Mouse (Mus musculus): ENCODE data around the gene Gabra5. TPM values are rescaled to one million over a fixed set of nuclear protein-coding genes. Genes with fewer than 3 reads are reported as not detected.

Gene Gabra5
- polyA plus RNA-seq, 1 experiment from 2014 or later: 25.2 TPM

GRCm38 (mm10) chr7:57486907-57487306 lies 23.0 kb downstream of the Gabra5 start:
- 82% methylated on average over 6 of the region's 6 CpGs for WGBS
- Histone ChIP-seq H3K27ac (replicated peaks; ENCODE audit: low read depth, low read length) (no peak overlapping the region), H3K4me3 (replicated peaks; ENCODE audit: low read depth, low read length) (no peak overlapping the region), H3K9ac (replicated peaks; ENCODE audit: low read length) (no peak overlapping the region), H3K4me2 (ENCODE audit: low read length) (no peak overlapping the region), H3K9me3 (ENCODE audit: control insufficient read depth, low read length) (no peaks in the 10 kb centered on the region), H3K36me3 (ENCODE audit: control insufficient read depth, insufficient read depth, low read length) (no peaks in the 10 kb centered on the region), H3K4me1 (ENCODE audit: control insufficient read depth, insufficient read depth, low read length) (no peaks in the 10 kb centered on the region), H3K27me3 (ENCODE audit: control insufficient read depth, insufficient read depth, low read length) (no peaks in the 10 kb centered on the region)
- ATAC-seq (ENCODE audit: low FRiP score, low TSS enrichment) (no peak), DNase-seq (no peak)

- no peak overlapping the region for H3K4me3 ChIP-seq (replicated peaks; ENCODE audit: low read depth, low read length)
- H3K27ac ChIP-seq (replicated peaks; ENCODE audit: low read depth, low read length): no peak overlapping the region
- DNase-seq: peak; percentile 77
- no peak overlapping the region for H3K9ac ChIP-seq (replicated peaks; ENCODE audit: low read length)
- H3K27me3 ChIP-seq (ENCODE audit: control insufficient read depth, insufficient read depth, low read length): no peaks in the 10 kb centered on the region
- no peaks in the 10 kb centered on the region for H3K36me3 ChIP-seq (ENCODE audit: control insufficient read depth, insufficient read depth, low read length)
- no peak for ATAC-seq (ENCODE audit: low FRiP score, low TSS enrichment)
- no peaks in the 10 kb centered on the region for H3K4me1 ChIP-seq (ENCODE audit: control insufficient read depth, insufficient read depth, low read length)
- no peak overlapping the region for H3K4me2 ChIP-seq (ENCODE audit: low read length)
- no peaks in the 10 kb centered on the region for H3K9me3 ChIP-seq (ENCODE audit: control insufficient read depth, low read length)
Measured at GRCm38 (mm10) chr7:57482896-57483295, 27.0 kb downstream of the Gabra5 start.

GRCm38 (mm10) chr7:57473811-57474525 lies 35.9 kb downstream of the Gabra5 start:
- Histone ChIP-seq H3K27ac (replicated peaks; ENCODE audit: low read depth, low read length) (no peak overlapping the region), H3K27me3 (ENCODE audit: control insufficient read depth, insufficient read depth, low read length) (no peaks in the 10 kb centered on the region), H3K9ac (replicated peaks; ENCODE audit: low read length) (no peak overlapping the region), H3K4me2 (ENCODE audit: low read length) (no peak overlapping the region), H3K4me3 (replicated peaks; ENCODE audit: low read depth, low read length) (no peak overlapping the region), H3K9me3 (ENCODE audit: control insufficient read depth, low read length) (no peaks in the 10 kb centered on the region), H3K36me3 (ENCODE audit: control insufficient read depth, insufficient read depth, low read length) (no peaks in the 10 kb centered on the region), H3K4me1 (ENCODE audit: control insufficient read depth, insufficient read depth, low read length) (no peaks in the 10 kb centered on the region)
- 83% methylated on average over 4 of the region's 4 CpGs for WGBS
- ATAC-seq (ENCODE audit: low FRiP score, low TSS enrichment): peak; percentile 66; the same call in 1 of the 2 replicates
- DNase-seq: peak; percentile 90

GRCm38 (mm10) chr7:57471316-57471715 lies 38.5 kb downstream of the Gabra5 start:
- DNase-seq (no peak), ATAC-seq (ENCODE audit: low FRiP score, low TSS enrichment) (no peak)
- Histone ChIP-seq H3K9me3 (ENCODE audit: control insufficient read depth, low read length) (no peaks in the 10 kb centered on the region), H3K4me1 (ENCODE audit: control insufficient read depth, insufficient read depth, low read length) (no peaks in the 10 kb centered on the region), H3K9ac (replicated peaks; ENCODE audit: low read length) (no peak overlapping the region), H3K27me3 (ENCODE audit: control insufficient read depth, insufficient read depth, low read length) (no peaks in the 10 kb centered on the region), H3K4me2 (ENCODE audit: low read length) (no peak overlapping the region), H3K27ac (replicated peaks; ENCODE audit: low read depth, low read length) (no peak overlapping the region), H3K4me3 (replicated peaks; ENCODE audit: low read depth, low read length) (no peak overlapping the region), H3K36me3 (ENCODE audit: control insufficient read depth, insufficient read depth, low read length) (no peaks in the 10 kb centered on the region)
- 93% methylated on average over 1 of the region's 1 CpGs for WGBS

- no peak for ATAC-seq (ENCODE audit: low FRiP score, low TSS enrichment)
- 67% methylated on average over 5 of the region's 5 CpGs for WGBS
- peak; percentile 25 for DNase-seq
Measured at GRCm38 (mm10) chr7:57460354-57460753, 49.5 kb downstream of the Gabra5 start.

GRCm38 (mm10) chr7:57448239-57448638 lies 61.6 kb downstream of the Gabra5 start:
- Histone ChIP-seq H3K36me3 (ENCODE audit: control insufficient read depth, insufficient read depth, low read length) (no peaks in the 10 kb centered on the region), H3K9me3 (ENCODE audit: control insufficient read depth, low read length) (no peaks in the 10 kb centered on the region), H3K27me3 (ENCODE audit: control insufficient read depth, insufficient read depth, low read length) (no peaks in the 10 kb centered on the region), H3K9ac (replicated peaks; ENCODE audit: low read length) (no peak overlapping the region), H3K4me1 (ENCODE audit: control insufficient read depth, insufficient read depth, low read length) (no peaks in the 10 kb centered on the region), H3K4me3 (replicated peaks; ENCODE audit: low read depth, low read length) (no peak overlapping the region), H3K27ac (replicated peaks; ENCODE audit: low read depth, low read length) (no peak overlapping the region), H3K4me2 (ENCODE audit: low read length) (no peak overlapping the region)
- DNase-seq (no peak), ATAC-seq (ENCODE audit: low FRiP score, low TSS enrichment) (no peak)
- WGBS: 77% methylated on average over 1 of the region's 1 CpGs

More at GRCm38 (mm10) chr7:57460354-57460753, 49.5 kb downstream of the Gabra5 start:
- Histone ChIP-seq H3K27me3 (ENCODE audit: control insufficient read depth, insufficient read depth, low read length) (no peaks in the 10 kb centered on the region), H3K9me3 (ENCODE audit: control insufficient read depth, low read length) (no peaks in the 10 kb centered on the region), H3K4me2 (ENCODE audit: low read length) (no peak overlapping the region), H3K9ac (replicated peaks; ENCODE audit: low read length) (no peak overlapping the region), H3K4me3 (replicated peaks; ENCODE audit: low read depth, low read length) (no peak overlapping the region), H3K36me3 (ENCODE audit: control insufficient read depth, insufficient read depth, low read length) (no peaks in the 10 kb centered on the region), H3K27ac (replicated peaks; ENCODE audit: low read depth, low read length) (no peak overlapping the region), H3K4me1 (ENCODE audit: control insufficient read depth, insufficient read depth, low read length) (no peaks in the 10 kb centered on the region)

- H3K4me2 ChIP-seq (ENCODE audit: low read length): no peak overlapping the region
- H3K27ac ChIP-seq (replicated peaks; ENCODE audit: low read depth, low read length): no peak overlapping the region
- H3K27me3 ChIP-seq (ENCODE audit: control insufficient read depth, insufficient read depth, low read length): no peaks in the 10 kb centered on the region
- H3K4me1 ChIP-seq (ENCODE audit: control insufficient read depth, insufficient read depth, low read length): no peaks in the 10 kb centered on the region
- no peak for DNase-seq
- H3K4me3 ChIP-seq (replicated peaks; ENCODE audit: low read depth, low read length): no peak overlapping the region
- WGBS: 76% methylated on average over 1 of the region's 1 CpGs
- no peaks in the 10 kb centered on the region for H3K36me3 ChIP-seq (ENCODE audit: control insufficient read depth, insufficient read depth, low read length)
- ATAC-seq (ENCODE audit: low FRiP score, low TSS enrichment): no peak
- no peak overlapping the region for H3K9ac ChIP-seq (replicated peaks; ENCODE audit: low read length)
- H3K9me3 ChIP-seq (ENCODE audit: control insufficient read depth, low read length): no peaks in the 10 kb centered on the region
Measured at GRCm38 (mm10) chr7:57422675-57423074, 87.2 kb downstream of the Gabra5 start.

GRCm38 (mm10) chr7:57421044-57421443 lies 88.8 kb downstream of the Gabra5 start:
- Histone ChIP-seq H3K9ac (replicated peaks; ENCODE audit: low read length) (no peak overlapping the region), H3K4me2 (ENCODE audit: low read length) (no peak overlapping the region), H3K4me1 (ENCODE audit: control insufficient read depth, insufficient read depth, low read length) (no peaks in the 10 kb centered on the region), H3K4me3 (replicated peaks; ENCODE audit: low read depth, low read length) (no peak overlapping the region), H3K9me3 (ENCODE audit: control insufficient read depth, low read length) (no peaks in the 10 kb centered on the region), H3K27me3 (ENCODE audit: control insufficient read depth, insufficient read depth, low read length) (no peaks in the 10 kb centered on the region), H3K27ac (replicated peaks; ENCODE audit: low read depth, low read length) (no peak overlapping the region), H3K36me3 (ENCODE audit: control insufficient read depth, insufficient read depth, low read length) (no peaks in the 10 kb centered on the region)
- DNase-seq: no peak
- no peak for ATAC-seq (ENCODE audit: low FRiP score, low TSS enrichment)
- WGBS: 94% methylated on average over 1 of the region's 1 CpGs

- no peak within 1 kb of the TSS for H3K4me2 ChIP-seq (ENCODE audit: low read length)
- ATAC-seq (ENCODE audit: low FRiP score, low TSS enrichment) (no peak), DNase-seq (no peak)
- H3K27ac ChIP-seq (replicated peaks; ENCODE audit: low read depth, low read length): no peak within 1 kb of the TSS
- H3K36me3 ChIP-seq (ENCODE audit: control insufficient read depth, insufficient read depth, low read length): no peaks in the 10 kb centered on the region
- H3K9me3 ChIP-seq (ENCODE audit: control insufficient read depth, low read length): no peaks in the 10 kb centered on the region
- 68% methylated on average over 2 of the region's 2 CpGs for WGBS
- H3K4me3 ChIP-seq (replicated peaks; ENCODE audit: low read depth, low read length): no peak within 1 kb of the TSS
- no peak within 1 kb of the TSS for H3K9ac ChIP-seq (replicated peaks; ENCODE audit: low read length)
- no peaks in the 10 kb centered on the region for H3K4me1 ChIP-seq (ENCODE audit: control insufficient read depth, insufficient read depth, low read length)
- H3K27me3 ChIP-seq (ENCODE audit: control insufficient read depth, insufficient read depth, low read length): no peaks in the 10 kb centered on the region
Measured at GRCm38 (mm10) chr7:57419392-57419791, 90.5 kb downstream of the Gabra5 start, which contains the start of gene Gabrb3. Gabrb3 (plus strand) TSS chr7:57419692.
